Mouse (Mus musculus): ENCODE results near the gene Defb7.

GRCm38 (mm10) chr8:19540376-19540775 lies 45.5 kb downstream of the Defb7 start:
- TF ChIP-seq POLR2A (IDR thresholded peaks at IDR 0.05; ENCODE audit: control insufficient read depth, low read depth, low read length) (no peak), CTCF (IDR thresholded peaks at IDR 0.05; ENCODE audit: control insufficient read depth, insufficient read depth, insufficient replicate concordance, low read depth, low read length) (no peak)
